Mouse (Mus musculus) megakaryocyte, adult 5-6 weeks (primary cell): Measurements from ENCODE around the gene Ap2m1. TPM values are rescaled to one million over a fixed set of nuclear protein-coding genes. Genes with fewer than 3 reads are reported as not detected.
"Not testable (repeated sequence)": the region's sequence is repeated elsewhere in the genome, so short reads cannot be mapped to it uniquely, and the experiment has no call there.

Source experiments
- ATAC-seq: 2 replicates; pipeline ENCODE4 v1.8.0; 2016; ENCODE audit warnings: mild to moderate bottlenecking, inconsistent platforms; ENCODE audit not compliant: poor library complexity, severe bottlenecking
- total RNA-seq, 2 experiments: library from RNA; stranded (forward) in 1 of 2; stranded (reverse) in 1 of 2; fragments of 153-499, 151-499 nt in 1 of 2; fragments of 221-1000, 200-1000 nt in 1 of 2; gene quantifications; 2 replicates each; pipeline versions ENCODE4 v1.2.3 to v1.2.4; 2015 to 2017

Ap2m1 gene
- total RNA-seq (2015) (287 and 332 TPM in 2 replicates), total RNA-seq (2017) (207 and 242 TPM in 2 replicates)

DNA sequence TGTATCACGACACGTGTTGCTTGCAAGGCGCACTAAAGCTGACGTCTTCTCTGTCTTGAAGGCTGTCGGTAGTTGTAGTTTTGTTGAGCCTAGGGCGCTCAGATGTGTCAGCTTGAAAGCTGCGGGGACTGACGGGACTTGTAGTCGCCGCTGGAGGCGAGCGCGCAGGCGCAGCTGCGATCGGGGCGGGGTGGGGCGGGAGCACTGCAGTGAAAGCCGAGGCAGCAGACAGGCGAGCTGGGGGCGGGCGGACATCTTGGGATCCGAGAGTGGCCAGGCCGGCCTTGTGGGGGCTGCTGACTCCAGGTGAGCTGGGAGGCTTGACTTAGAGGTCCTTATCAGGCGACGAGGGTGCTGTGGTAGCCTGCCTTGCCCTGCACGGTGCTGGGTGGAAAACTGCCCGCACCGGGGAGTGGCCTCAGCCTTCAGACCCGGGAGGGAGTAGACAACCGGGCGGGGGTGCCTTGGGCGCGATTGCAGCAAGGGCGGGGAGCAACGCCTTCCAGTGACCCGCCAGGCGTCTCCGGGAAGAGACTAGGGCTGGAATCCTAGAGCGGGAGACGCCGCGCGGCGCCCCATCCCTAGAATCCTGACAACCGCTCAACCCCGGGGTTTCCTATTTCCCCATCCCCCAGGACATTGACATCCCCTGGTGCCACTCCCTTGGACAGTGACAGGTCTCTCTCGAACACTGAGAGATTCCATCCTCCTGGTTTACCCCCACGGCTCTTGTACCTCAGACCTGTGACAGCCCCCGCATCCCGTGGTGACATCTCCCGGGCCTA is at the start of gene Ap2m1:
Ap2m1 (plus strand) TSS at position 183 of the 785 bp plus-strand sequence.
- peak; percentile 96 for ATAC-seq

DNA sequence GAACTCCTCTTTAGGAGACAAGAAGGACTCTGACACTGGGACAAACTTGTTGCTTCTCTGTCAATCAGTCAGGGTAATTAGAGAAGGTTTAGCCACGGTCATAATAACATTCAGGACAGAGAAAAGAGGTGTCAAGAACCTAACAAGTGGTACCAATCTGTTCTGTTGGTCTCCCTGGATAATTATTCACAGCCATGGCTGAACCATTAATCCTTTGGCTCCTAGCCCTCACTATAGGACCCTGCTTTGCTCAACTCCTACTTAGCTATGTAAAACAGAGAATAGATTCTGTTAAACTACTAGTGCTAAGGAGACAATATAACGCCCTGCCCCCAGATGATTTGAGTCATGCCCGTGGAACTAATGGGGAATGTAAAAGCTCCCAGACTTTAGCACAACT is 49.2 kb upstream of the Ap2m1 start:
- no peak for ATAC-seq

- no peak for ATAC-seq
Measured at GRCm38 (mm10) chr16:20488151-20488550, 47.1 kb upstream of the Ap2m1 start.

GRCm38 (mm10) chr16:20488751-20489150 is 46.5 kb upstream of the Ap2m1 start:
- not testable (repeated sequence) for ATAC-seq

DNA sequence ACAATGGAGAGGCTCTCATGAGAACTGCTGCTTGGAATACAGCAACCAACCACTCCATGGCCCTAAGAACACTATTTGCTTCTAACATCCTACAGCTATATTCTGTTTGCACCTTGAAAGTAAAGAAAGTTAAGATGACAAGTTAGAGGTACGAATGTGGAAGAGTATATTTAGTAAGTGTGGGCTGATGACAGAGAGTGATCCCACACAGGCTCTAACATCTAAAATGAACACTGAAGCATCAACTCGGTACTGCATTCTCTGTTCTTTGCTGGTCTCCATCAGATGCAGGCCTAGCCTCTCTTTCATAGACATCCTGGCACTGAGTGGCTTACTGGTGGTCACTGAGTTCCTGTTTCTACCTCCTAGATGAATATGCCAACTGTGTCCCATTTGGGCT is 46.0 kb upstream of the Ap2m1 start:
- no peak for ATAC-seq

DNA sequence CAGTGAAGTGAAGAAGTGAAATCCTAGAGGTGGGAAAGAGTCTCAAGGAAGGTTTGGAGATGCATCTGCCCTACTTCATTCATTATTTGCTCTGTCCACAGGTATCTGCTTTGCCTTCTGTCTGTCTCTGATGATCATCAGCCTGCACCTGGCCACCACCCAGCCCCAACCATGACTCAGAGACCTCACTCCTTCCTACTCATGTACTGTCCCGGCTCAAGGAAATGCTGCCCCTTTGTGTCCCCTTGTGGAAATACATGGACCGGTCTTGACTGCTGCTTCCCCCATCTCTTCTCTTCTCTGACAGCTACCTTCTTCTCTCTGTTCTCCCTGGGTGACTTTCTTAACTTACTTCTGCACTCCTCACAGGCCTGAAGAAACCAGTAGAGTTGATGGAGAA is 44.7 kb upstream of the Ap2m1 start:
- ATAC-seq, result no peak

- no peak for ATAC-seq
Measured at GRCm38 (mm10) chr16:20491301-20491700, 44.0 kb upstream of the Ap2m1 start.

GRCm38 (mm10) chr16:20493452-20493851 is 41.8 kb upstream of the Ap2m1 start:
- ATAC-seq, result no peak

DNA sequence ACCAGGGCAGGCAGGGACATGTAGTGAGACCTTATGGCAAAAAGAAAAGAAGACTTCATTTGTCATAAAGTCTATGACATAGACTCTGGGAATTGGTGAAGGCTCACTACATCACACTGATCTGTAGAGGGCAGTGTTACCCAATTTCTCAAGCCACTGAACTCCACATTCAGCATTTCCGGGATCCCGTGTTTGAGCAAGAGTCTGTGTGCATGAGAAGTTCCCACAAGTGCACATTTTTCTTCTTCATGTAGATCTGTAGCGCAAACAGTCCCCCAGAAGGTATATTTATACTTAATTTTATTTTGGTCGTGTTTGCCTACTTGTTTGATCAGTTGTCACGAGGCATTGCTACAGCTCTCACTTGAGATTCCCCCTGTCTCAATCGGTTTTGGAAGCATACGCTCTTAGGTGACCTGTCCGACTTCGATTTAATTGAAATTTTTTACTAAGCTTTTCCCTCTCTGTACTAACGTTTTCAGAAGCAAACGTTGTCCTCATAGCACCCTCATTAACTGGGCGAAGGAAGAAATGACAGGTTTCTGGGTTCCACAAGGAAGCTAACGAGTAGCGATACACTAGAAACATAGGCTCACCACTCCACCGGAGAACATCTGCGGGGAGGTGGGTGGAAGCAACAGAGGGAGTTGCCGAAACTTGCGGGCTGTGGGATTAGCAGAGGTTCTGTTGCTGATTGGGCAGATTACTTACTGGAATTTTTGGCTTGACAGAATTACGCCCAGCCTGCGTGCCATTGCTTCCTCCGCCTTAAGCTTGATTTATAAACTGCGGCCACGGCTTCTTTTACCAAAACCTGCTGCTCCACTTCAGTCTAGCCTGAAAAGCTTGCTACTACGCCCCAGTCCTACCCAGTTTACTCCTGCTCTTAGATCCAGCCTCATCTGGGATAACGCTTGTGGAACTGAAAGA is 38.3 kb upstream of the Ap2m1 start:
- ATAC-seq, result peak; percentile 75

- ATAC-seq, result no peak; the same call in 1 of the 2 replicates
Measured at GRCm38 (mm10) chr16:20497980-20498676, 37.1 kb upstream of the Ap2m1 start.

- peak; percentile 96 for ATAC-seq
Measured at GRCm38 (mm10) chr16:20498677-20499475, 36.4 kb upstream of the Ap2m1 start, which contains the start of gene Eif2b5. Gene Eif2b5 (plus strand): TSS chr16:20498817.

- ATAC-seq, result no peak
Measured at GRCm38 (mm10) chr16:20506000-20506399, 29.3 kb upstream of the Ap2m1 start.

DNA sequence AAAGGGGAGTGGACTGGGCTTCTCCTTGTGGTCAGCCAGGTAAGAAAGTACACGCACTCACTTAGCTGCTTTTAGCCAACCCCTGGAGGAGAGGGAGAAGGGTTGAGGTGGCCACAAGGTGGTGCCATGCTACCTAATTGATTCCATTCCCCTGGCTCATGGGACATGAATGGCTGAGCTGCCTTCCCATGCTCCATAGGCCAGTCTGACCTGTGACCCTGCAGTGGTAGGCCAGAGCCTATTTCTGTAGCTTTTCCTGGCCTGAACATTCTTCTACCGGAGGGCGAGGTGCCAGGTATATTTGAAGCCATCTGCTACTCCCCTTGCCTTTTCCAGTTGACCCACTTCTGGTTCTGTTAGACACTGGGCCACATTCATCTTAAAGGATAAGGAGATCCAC is 25.9 kb upstream of the Ap2m1 start:
- ATAC-seq, result peak; percentile 38; the same call in 1 of the 2 replicates

DNA sequence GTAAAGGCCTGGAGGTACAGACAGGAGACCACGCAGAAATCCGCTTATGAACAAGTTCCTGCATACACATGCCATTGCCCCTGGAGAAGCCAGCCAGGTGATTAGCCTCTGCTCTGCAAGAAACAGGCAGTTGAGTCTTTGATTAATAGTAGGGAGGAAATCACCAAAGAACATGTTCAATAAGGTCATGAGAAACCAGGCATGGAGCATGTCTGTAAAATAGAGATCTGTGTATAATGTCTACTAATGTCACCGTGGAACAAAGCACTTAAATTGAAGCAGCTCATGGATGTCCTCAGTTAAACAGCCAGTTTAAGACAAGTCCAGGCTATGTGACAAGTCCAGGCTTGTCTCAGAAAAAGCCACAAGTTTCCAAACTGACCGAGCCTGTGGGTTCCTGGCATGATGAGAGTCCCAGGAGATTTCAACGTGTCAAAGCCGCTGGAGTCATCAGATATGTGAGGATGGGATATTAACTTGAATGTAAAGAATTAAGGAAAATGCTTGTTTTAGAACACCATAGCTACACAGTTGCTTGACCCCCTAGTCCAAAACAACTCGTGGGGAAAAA is 23.9 kb upstream of the Ap2m1 start:
- no peak for ATAC-seq

DNA sequence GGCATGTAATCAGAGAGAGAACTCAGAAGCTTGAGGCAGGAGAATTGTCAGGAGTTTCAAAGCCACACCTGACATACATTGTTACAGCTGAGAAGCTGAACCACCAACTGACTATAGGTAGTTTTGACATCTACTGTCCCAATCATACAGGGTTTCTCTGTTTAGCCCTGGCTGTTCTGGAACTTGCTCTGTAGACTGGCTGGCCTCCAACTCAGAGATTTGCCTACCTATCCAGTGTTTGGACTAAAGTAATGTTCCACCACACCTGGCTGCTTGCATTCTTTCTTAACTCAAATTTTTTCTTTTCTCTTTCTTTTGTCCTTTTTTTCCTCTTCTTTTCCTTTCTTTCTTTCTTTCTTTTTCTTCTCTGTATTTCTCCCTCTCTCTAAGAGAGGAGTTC is 19.2 kb upstream of the Ap2m1 start:
- ATAC-seq, result no peak

DNA sequence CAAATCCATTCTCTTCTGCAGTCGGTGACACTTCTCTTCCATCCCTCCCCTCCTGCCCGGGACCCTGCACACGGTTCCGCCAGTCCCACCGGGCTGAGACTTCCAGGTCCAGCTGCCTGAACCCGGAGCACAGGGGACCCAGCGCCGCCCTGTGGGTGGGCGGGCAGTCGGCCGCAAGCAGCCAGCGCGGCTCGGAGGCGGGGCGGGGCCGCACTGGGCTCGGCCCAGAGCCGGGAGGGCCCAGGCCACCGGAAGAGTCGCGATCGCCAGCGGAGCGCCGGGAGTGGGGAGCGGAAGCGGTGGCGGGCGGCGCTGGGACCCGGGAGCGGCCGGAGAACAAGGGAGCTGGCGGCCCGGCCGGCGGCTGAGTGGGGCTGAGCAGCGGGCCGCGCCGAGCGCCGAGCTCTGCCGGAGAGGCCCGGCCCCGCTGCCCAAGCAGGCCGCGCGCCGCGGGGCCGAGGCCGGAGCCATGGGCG is 18.5 kb upstream of the Ap2m1 start, which contains the start of gene Dvl3:
Dvl3 (plus strand) TSS at position 257 of the 476 bp plus-strand sequence.
- peak; percentile 97 for ATAC-seq

GRCm38 (mm10) chr16:20517216-20517615 is 18.1 kb upstream of the Ap2m1 start:
- peak; percentile 26 for ATAC-seq

DNA sequence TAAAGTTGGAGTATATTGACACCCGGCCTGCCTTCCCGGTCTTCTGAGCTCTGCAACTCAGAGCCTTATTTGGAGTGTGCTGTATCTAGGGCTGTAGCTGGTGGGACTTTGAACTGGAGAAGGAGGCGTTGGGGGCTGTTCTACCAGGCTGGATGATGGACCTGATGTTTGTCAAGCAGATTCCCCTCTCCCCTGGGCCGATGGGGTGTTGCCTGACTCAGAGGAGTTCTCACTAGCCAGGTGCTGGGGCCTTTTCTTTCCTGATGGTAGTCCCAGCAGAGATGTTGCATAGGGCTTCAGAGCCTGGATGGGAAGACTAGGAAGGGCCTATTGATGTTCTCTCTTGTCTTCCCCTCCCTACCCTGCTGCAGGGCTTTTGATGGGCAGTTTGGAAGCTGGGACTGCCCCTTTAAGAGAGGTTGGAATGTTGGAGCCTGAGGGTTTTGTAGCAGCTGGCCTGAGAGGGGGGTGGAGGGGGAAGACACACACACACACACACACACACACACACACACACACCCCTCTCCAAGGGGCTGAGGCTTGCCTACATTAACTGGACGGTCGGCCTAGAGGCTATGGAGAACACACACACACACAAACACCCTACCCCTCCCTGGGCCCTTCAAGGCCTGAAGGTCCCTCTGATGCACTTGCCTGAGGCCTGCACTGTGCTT is 17.4 kb upstream of the Ap2m1 start:
- ATAC-seq, result no peak

GRCm38 (mm10) chr16:20523886-20524285 is 11.4 kb upstream of the Ap2m1 start:
- ATAC-seq, result no peak
